Mouse (Mus musculus): Measurements from ENCODE around the gene Mtmr3.

Mtmr3 gene

DNA sequence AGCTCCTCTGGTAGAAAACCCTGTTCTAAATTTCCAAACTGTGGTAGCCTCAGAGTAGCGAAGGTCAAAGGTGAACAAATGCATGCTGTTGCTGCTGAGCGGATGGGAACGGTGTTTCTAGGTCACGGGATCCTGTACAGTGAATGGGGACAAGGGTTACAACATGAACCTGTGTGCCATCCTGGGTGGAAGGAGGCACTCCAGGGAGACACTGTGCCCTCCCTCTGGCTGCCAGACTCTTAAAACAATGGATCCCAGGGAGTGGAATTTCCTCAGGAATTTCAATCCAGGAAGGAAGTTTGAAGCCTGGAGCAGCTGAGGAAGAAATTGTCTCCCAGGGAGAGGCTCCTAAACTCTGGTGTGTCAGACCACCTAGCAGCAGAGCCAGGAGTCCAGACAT is 128.5 kb downstream of the Mtmr3 start:
- no peak for DNase-seq (ENCODE audit: low read depth, low spot score)

DNA sequence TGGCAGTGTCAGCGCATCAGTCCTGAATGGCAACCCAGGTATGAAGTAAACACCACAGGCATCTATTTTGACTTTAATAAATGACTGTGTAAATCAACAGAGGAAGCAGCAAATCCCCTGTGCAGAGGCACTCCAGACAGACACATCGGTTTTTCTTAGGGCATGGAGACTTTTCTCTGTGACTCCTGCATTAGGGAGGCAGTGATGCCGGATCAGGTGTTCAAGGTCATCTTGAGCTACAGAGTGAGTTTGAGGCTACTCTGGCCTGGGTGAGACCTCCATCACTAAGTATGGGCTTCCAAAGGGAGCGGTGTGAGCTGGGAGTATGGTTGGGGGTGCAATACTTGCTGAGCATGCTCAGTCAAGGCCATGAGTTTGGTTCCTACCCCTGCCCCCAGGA is 130.0 kb downstream of the Mtmr3 start:
- no peak for DNase-seq (ENCODE audit: low read depth, low spot score)

DNA sequence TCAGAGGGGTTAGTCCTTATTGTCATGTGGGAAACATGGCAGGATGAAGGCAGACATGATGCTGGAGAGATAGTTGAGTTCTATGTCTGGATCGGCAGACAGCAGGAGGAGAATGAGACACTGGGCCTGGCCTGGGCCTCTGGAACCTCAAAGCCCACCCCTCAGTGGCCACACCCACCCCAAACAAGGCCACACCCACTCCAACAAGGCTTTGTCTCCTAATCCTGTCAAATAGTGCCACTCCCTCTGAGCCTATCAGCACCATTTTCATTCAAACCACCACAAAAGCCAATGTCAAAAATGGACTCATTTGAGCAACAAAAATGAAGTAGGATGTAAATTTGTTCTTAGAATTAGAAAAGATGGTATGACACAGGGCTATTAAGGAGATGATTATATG is 130.5 kb downstream of the Mtmr3 start:
- no peak for DNase-seq (ENCODE audit: low read depth, low spot score)

DNA sequence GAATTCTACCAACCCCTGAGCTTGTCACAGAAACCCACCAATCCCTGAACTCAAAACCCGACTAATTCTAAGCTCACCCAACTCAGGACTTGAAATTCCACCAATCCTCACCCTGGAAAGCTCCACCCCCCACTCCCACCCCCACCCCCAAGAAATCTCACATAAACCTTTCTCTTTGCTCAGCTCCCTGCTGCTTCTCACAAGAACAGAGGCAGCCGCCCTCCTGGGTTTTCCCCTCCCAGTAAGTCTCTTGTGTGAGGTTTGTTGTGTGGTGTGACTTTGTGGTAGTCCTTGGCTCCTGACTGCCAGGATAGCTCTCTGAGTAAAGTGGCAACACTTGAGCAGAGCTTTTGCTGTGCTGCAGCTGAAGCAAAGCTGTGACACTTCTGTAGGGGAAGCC is 131.8 kb downstream of the Mtmr3 start:
- DNase-seq (ENCODE audit: low read depth, low spot score), result no peak

DNA sequence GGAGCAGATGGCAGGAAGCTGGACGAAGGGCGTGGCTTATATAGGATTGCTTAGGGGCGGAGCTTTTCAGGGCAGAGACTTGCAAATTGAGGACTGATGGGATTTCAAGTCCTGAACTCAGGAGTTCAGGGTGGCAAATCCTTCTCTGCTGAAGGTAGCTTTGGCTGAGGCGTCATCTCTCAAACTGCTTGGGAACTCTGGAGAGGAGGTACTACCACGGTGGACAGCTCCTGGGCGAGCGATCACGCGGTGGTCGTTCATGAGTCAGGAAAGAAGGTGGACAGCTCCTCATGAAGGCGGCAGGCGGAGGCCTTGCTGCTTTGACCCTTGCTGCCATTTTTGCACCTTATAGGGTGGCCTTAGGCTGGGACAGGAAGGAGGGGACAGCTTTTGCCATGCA is 133.5 kb downstream of the Mtmr3 start:
- DNase-seq (ENCODE audit: low read depth, low spot score), result no peak

DNA sequence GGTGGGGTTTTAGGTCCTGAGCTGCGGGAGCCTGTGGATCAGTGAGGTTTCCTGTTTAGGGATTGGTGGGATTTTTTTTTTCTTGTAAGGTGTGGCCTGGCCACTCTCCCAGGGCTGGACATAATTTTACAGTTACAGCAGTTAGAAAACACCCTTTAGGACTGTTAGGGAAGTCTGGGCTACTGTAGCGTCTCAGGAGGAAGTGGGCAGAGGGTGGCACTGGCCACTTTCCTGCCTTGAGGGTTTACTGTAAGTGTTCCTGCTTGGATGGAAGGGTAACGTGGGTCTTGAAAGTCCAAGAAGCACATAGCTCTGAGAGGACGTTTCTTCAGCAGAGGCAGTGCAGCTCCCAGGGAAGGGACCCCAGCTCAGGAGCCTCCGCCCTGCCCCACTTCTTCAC is 134.0 kb downstream of the Mtmr3 start:
- no peak for DNase-seq (ENCODE audit: low read depth, low spot score)

DNA sequence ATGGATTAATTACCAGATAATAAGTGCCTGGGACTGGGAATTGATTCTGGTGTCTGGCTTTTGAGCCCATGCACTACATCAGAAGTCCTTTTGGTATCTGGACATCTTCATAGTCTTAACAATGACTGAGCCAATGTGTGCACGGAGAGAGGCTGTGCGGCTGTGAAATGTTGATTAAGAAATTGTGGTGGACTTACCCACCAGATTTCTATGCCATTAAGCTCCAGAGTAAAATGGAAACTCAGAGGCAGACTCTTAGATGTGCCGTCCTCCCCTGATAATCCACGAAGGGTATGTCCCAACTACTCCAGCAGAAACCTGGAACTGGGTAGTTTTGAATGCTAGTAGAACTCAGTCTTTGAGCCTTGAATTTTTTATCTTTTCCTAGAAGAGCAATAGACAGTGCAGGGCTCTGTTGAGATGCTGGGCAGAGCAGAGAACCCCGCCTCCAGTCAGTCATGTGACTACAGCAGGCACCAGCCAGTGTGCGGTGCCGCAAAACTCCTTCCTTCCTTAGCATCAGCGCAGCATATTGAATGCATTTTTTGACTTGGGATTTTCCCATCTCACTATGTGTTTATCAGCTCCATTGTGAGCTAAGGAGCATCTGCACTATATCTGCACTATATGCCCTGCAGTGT is 139.6 kb downstream of the Mtmr3 start:
- DNase-seq (ENCODE audit: low read depth, low spot score), result no peak

DNA sequence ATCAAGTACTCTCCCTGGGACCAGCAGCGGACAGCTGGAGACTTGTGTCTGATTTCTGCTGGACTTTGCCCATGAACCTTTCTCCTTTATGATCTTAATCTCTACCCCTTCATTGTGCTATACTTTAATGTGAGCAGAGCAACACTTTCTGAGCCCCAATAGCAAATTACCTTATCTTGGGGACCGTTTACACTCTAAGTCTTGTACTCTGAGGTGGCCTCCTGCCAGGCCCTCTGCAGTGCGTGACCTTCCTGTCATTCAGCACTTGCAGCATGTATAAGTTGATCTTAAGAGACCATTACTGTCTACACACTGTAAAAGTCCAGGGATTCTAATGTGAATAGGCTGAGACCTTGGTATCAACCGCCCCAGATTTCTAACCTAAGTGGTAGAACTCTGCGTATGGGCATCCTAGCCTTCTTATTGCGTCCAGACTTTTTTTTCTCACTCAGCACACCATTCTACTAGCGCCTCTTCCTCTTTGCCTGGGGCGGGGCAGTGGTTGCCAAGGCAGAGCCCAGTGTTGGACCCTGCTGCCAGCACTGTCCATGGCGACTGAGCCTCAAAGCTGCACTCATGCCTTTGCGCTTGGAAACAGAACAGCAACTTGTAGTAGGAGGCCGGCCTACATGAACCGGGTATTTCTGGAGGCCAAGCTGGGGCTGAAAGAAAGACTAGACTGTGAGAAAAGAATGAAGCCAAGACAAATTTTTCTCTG is 142.0 kb downstream of the Mtmr3 start:
- DNase-seq (ENCODE audit: low read depth, low spot score), result no peak

DNA sequence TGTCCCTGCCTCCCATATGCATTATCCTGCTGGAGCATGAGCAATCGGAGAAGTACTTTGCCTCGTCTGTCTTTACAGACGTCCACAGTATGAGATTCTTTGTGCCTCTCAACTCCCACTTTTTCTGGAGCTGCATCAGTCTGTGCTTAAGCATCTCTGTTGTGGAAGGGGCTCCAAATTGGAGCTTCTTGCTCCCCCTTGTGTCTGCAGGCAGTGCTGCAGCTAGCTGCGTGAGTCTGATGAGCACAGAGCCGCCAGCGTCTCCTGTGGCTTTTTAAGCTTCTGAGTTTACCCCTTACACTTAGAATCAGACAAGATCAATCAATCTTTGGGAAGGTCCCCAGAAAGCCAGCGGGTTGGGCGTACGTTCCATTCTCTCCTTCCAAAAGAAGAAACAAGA is 143.5 kb downstream of the Mtmr3 start:
- peak; percentile 9 for DNase-seq (ENCODE audit: low read depth, low spot score)

DNA sequence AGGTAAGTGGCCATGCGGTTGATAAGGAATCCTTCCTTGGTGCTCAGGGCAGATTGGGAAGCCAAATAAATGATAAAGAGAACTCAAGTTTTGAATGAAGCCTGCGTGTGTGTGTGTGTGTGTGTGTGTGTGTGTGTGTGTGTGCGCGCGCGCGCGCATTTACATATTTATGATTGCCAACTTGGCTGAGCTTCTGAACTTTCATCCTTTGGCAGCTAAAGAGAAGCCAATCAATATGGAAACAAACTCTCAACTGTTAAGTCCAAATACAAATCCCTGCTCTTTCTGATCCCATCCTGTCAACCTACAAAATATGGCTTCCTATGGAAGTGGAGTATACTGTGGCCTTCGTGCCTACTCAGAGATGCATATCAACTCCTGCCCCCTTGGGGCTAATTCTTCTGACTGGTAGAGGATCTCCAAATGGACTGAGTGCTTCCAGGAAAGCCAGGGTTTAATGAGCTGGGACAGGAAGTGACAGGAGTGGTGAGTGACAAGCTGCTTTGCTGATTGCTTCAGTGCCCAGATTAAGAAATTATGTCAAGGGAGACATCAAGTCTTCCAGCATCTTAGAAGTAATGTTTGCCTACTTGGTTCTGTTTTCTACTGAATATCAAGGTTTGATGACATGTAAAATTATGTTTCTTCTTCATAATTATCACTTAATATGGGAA is 148.3 kb downstream of the Mtmr3 start:
- DNase-seq (ENCODE audit: low read depth, low spot score), result no peak

DNA sequence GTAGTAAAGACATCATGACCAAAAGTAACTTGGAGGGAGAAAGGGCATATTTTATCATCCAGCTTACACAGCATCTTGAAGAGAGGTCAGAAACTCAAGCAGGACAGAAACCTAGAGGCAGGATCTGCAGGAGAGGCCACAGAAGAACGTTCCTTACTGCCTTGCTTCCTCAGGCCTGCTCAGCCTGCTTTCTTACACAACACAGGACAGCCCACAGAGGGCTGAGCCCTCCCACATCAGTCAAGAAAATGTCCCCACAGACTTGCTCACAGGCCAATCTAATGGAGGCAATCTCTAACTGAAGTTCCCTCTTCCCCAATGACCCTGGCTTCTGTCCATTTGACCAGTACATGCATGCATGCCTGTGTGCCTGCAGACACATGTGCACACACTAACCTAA is 152.4 kb downstream of the Mtmr3 start:
- no peak for DNase-seq (ENCODE audit: low read depth, low spot score)

DNA sequence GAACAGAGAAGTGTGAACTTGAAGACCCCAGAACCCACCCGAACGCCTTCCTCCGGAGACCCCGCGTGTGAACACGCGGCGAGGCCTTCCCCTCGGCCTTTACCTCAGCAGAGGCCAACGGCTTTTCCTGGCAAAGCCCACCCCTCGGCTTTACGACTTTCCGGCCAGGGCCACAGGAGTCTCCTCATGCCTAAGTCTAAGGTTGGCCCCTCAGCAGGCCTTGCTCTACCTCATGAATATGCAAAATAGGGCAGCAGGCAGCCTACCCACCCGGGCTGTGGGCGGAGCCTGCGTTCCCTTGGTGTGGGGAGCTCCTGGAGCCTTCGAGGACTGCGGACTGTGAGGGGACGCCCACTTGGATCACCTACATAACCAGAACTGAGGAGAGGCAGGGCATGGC is 153.7 kb downstream of the Mtmr3 start, which contains the start of gene Hormad2:
Gene Hormad2 (minus strand): TSS at position 128 of the 400 bp plus-strand sequence.
- DNase-seq (ENCODE audit: low read depth, low spot score), result no peak

DNA sequence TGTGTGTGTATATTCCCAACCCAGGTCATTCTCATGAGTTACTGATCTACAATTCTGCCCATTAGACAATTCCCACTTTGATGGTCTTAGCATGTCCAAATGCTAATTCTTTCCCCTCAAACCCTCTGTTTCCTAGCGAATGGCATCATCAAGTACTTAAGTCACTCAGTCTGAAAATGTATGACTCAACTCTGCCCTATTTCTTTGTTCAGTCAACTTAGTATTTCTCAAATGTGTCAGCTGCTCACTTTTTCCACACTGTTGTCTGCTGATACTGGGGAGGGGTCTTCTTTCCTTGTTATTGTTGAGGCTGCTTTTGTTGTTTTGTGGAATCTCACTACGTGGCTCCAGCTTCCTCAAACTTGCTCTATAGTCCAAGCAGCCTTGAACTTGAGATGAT is 156.5 kb downstream of the Mtmr3 start:
- no peak for DNase-seq (ENCODE audit: low read depth, low spot score)

DNA sequence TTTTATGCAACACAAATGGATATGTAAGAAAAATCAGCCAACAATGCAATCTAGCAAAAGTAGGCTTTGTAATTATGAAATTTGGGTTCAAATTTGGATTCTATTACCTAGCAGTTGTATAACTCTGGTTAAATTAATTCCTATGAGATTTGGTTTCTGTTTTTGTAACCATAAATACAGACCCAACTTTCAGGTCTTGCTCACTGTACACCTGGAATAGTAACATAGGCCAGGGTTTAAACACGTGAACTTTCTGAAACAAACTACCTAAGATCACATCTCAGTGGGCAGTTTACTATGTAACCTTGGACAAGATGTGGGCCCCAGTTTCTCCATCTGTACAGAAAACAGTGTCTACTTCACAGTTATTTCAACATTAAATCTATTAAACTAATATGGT is 157.3 kb downstream of the Mtmr3 start:
- no peak for DNase-seq (ENCODE audit: low read depth, low spot score)

DNA sequence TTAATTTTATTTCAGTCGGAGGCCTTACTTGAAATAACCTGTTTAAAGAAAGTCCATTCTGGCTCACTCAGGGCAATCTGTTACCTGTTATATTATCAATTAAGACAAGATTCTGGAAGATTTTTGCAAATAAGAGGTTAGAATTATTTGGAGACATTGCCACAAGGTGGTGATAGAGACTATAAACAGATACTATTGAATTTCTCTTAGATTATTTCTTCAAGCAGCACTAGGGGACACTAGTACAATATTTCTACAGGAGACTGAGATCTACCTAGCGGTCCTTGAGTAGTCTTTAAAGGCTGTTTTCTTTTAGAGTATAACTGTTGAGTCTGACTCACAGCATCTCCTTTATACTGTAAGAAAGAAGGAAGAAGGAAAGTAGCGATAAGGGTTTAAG is 158.0 kb downstream of the Mtmr3 start:
- no peak for DNase-seq (ENCODE audit: low read depth, low spot score)

DNA sequence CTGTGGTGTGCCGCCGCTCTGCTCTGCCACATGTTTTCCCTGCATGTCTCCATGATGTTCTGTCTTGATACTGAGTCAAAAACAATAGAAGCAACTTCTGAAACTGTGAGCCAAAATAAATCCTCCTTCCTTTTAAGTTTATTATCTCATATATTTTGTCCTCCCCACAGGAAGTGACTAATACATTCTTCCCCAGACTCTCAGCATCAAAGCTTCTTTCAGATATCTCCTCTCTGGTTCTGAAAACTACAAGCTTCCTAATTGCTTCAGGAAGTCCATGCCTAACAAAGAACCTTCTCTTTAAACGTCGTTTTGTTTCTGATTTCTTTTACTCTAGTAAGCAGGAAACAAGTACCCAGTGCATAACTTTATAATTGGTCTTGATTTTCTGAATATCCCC is 160.2 kb downstream of the Mtmr3 start:
- no peak for DNase-seq (ENCODE audit: low read depth, low spot score)
